Mouse (Mus musculus): ENCODE data around the gene Hspa1a. TPM values are rescaled to one million over a fixed set of nuclear protein-coding genes. Genes with fewer than 3 reads are reported as not detected.
"Not testable (repeated sequence)": the region's sequence is repeated elsewhere in the genome, so short reads cannot be mapped to it uniquely, and the experiment has no call there.

Hspa1a gene
- total RNA-seq (2021) = 10 to 100 TPM; 24.3 to 27.8 TPM
- long read RNA-seq, transcript Hspa1a-201 (1 exons, 2,967 nt) = major isoform, 55 of 55 reads
- long read RNA-seq, partial matches to known transcripts = 0 of 55 reads
- long read RNA-seq, other reads (novel, unspliced or antisense) = 0 of 55 reads

GRCm38 (mm10) chr17:34972069-34972749, at the start of gene Hspa1a, which contains the start of gene Hspa1l:
Gene Hspa1a (minus strand): TSS chr17:34972156.
Gene Hspa1l (plus strand): TSS chr17:34972703.
- peak; percentile 76 to 85 for DNase-seq (ENCODE audit: low spot score in 2 of 2)

DNA sequence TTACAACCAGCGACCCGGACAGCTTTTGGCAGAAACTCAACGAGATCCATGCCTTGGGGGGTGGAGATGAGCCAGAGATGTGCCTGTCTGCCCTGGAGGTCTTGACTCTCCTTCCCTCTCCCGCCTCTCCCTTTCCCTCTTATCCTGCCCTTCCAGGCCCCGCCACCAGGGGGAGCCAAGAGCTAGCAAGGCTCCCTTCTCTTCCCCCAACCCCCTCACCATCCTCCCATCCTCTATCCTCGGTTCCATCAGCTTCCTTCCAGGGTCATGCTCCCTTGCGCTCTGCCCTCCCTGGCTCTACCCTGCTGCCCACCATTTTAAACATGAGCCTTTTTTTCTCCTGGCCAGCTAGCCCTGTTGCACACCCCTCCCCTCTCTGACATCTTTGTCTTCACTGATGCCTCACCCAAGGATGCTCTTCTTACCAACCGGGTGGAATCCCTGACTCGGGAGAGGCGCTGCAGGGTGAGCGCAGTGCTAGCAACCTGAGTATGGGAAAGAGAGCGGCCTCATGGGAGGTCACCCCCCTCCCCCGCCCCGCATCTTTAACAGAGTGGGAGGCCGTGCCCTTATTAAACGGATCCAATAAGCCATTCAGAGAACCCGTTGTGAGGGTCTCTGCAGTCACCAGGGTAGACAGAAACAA, 49.3 kb upstream of the Hspa1a start:
- DNase-seq (ENCODE audit: low spot score in 2 of 2) = peak; percentile 71 to 92

GRCm38 (mm10) chr17:35020551-35020950, 48.6 kb upstream of the Hspa1a start:
- no peak for DNase-seq (ENCODE audit: low spot score in 2 of 2)

- no peak for DNase-seq (ENCODE audit: low spot score in 2 of 2)
These were observed 47.9 kb upstream of the Hspa1a start for GRCm38 (mm10) chr17:35019894-35020293.

DNA sequence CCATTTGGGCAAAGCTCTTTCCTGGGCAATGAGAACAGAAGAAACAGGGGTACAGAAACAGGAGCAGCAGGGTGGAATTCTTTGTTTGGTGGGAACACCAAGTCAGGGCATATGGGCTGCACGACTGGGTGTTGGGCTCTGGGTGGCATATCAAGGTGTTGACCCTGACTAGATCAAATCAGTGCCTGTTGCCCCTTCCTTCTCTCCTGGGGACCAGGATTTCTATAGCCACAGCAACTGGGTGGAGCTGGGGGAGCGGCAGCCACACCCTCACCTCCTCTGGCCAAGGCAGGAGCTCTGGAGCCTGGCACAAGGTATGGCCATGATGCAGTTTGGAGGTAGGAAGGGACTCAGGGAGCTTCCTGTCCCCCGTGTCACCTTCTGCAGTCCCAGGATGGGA, 46.2 kb upstream of the Hspa1a start:
- DNase-seq (ENCODE audit: low spot score in 2 of 2) = no peak

DNA sequence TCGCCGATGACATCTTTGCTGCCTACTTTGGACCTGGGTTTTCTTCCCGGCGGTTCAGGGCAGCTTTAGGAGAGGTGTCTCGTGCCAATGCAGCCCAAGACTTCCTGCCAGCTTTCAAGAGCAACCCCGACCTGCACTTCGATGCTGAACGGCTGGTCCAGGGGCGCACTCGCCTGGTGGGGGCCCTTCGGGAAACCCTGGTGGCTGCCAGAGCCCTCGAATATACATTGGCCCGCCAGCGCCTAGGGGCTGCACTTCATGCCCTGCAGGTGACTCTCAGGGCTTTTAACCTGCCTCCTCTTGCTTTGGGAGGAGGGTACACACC, 45.7 kb upstream of the Hspa1a start:
- DNase-seq (ENCODE audit: low spot score in 2 of 2) = no peak

GRCm38 (mm10) chr17:35016791-35017705, 45.1 kb upstream of the Hspa1a start:
- no peak for DNase-seq (ENCODE audit: low spot score in 2 of 2)

- DNase-seq (ENCODE audit: low spot score in 2 of 2) = peak in 1 of 2 experiments; percentile 18
These were observed 44.4 kb upstream of the Hspa1a start, which contains the start of gene Vwa7 for GRCm38 (mm10) chr17:35016376-35016775. Gene Vwa7 (plus strand): TSS chr17:35016579.

DNA sequence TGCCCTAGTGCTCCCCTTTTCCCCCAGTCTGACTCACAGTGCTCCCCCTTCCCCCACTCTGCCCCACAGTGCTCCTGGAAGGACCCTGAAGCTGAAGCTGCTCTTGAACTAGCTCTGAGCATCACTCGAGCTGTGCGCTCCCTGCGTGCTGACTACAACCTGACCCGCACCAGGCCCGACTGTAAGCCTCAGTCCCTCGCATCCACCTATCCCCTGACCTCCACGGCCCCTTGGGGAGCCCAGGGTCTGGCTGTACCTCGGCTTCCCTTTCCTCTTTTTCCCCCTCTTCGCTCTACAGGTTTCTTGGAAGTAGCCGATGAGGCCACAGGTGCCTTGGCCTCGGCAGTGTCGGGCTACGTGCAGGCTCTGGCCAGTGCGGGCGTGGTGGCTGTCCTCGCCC, 43.3 kb upstream of the Hspa1a start:
- no peak for DNase-seq (ENCODE audit: low spot score in 2 of 2)

- no peak for DNase-seq (ENCODE audit: low spot score in 2 of 2)
These were observed 41.3 kb upstream of the Hspa1a start for GRCm38 (mm10) chr17:35013221-35013620.

DNA sequence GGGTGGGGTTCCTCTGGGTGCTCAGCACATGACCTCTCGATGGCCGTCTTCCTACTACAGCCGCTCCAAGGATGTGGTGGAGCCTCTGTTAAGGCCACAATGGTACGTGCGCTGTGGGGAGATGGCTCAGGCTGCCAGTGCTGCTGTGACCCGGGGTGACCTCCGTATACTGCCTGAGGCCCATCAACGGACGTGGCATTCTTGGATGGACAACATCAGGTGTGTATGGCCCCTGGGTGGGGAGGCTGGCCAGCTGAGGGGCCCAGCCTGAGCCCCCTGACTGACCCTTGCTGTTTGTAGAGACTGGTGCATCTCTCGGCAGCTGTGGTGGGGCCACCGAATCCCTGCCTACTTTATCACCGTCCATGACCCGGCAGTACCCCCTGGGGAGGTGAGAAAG, 40.5 kb upstream of the Hspa1a start:
- DNase-seq (ENCODE audit: low spot score in 2 of 2) = no peak

DNA sequence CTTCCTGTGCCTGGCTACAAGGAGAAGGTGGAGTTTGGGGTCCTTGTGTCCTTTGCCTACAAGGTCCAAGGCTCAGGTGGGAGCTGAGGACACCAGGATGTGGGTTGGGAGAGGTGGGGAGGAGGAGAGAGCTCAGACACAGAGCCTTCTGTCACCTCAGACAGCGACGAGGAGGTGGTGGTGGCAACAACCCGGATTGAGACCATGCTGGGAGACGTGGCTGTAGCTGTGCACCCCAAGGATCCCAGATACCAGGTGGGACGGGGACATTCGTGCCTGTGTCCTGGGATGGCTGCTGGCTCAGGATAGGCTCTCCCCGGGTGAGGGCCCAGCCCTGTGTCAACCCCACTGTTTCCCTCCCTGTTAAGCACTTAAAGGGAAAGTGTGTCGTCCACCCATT, 39.5 kb upstream of the Hspa1a start:
- DNase-seq (ENCODE audit: low spot score in 2 of 2) = no peak

DNA sequence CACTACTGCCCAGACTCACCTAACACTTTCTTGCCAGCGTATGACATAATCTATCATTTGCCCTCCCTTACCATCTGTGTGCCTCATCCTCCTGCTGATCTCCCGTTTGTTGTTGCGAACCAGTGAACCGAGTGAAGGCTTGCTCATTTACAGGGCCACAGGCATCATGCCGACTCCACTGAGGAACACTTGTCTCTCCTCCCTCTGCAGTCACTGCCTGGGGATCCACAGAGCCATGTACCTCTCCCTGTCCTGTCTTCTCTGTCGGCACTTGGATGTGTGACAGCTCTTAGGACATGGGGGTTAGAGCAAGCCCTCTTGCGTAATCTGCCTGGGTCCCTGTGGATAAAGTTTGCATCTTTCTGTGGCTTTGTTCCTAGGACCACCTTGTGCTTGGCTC, 37.6 kb upstream of the Hspa1a start:
- no peak for DNase-seq (ENCODE audit: low spot score in 2 of 2)

- no peak for DNase-seq (ENCODE audit: low spot score in 2 of 2)
These were observed 35.5 kb upstream of the Hspa1a start for GRCm38 (mm10) chr17:35007387-35007991.

- not testable (repeated sequence) for DNase-seq (ENCODE audit: low spot score in 2 of 2)
These were observed 33.9 kb upstream of the Hspa1a start for GRCm38 (mm10) chr17:35005902-35006301.

- no peak for DNase-seq (ENCODE audit: low spot score in 2 of 2)
These were observed 33.2 kb upstream of the Hspa1a start for GRCm38 (mm10) chr17:35005158-35005557.

DNA sequence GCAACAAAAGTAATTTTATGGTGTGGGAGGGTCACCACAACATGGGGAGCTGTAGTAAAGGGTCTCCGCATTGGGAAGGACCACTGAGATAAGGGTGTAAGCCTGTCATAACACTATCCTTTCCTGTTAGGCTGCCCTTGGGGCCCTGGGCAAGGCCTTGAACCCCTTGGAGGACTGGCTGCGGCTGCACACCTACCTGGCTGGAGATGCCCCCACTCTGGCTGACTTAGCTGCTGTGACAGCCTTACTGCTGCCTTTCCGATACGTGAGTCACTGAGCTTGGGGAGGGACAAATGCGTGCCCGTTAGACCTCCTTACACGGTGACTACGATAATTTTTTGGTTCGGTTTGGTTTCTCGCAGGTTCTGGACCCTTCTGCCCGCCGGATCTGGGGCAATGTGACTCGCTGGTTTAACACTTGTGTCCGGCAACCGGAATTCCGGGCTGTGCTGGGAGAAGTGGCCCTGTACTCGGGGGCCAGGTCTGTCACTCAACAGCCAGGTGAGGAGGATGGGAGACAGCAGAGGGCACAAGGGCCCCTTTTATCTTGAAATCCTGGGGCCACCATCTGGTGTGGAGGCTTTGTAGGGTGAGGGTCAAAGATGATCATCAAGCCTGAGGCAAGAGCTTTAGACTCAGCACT, 32.2 kb upstream of the Hspa1a start:
- no peak for DNase-seq (ENCODE audit: low spot score in 2 of 2)

DNA sequence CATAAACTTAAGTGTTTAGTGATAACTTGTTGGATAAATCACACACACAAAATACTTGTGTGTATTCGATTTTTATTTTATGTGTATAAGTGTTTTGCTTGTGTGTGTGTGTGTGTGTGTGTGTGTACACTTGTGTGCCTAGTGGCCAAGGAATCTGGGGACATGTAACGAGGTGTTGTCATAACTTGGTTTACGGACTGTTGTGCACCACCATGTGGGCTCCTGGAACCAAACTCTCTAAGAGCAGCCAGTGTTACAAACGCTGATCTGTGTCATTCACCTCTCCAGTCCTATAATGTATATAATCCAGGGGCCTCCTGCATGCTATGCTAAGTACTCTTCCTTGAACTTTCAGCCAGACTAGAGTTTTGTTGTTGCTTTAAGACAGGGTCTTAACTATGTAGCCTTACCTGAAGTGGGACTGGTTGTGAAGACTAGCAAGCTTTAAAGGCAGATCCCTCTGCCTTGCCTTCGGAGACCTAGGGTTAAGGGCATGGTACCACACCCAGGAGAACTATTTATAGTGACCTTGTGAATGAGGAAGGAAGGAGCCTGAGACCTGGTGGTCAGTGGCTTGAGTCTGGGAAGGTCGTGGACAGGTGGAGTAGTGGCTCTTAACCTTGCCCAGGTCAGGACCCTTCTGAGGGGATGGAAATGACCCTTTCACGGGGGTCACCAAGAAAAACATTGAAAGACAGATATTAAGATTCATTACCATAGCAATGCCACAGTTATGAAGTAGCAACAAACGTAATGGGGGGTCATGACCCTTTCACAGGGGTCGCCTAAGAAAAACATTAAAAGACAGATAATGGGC, 31.3 kb upstream of the Hspa1a start:
- DNase-seq (ENCODE audit: low spot score in 2 of 2) = no peak

- DNase-seq (ENCODE audit: low spot score in 2 of 2) = no peak
These were observed 30.4 kb upstream of the Hspa1a start for GRCm38 (mm10) chr17:35002153-35002865.

Measured in layer of hippocampus, adult 18-20 months (tissue).